Mouse (Mus musculus): ENCODE measurements around the gene P4hb. TPM values are rescaled to one million over a fixed set of nuclear protein-coding genes. Genes with fewer than 3 reads are reported as not detected.

P4hb gene
- polyA plus RNA-seq, 1 experiment from 2014 or later: 492 TPM

GRCm38 (mm10) chr11:120581490-120582267, 8.6 kb upstream of the P4hb start, which contains the start of gene Arhgdia:
Arhgdia (minus strand) TSS chr11:120581624.
- Histone ChIP-seq H3K9ac (ENCODE audit: low read length) (peak within 1 kb of the TSS; percentile 96), H3K4me3 (ENCODE audit: low read depth, low read length) (peak within 1 kb of the TSS; percentile 100), H3K9me3 (ENCODE audit: control insufficient read depth, low read length) (no peaks in the 10 kb centered on the region; the same call in 1 of the 2 replicates), H3K4me2 (peak within 1 kb of the TSS; percentile 96), H3K27me3 (ENCODE audit: control insufficient read depth, insufficient read depth, low read length) (no peaks in the 10 kb centered on the region), H3K36me3 (ENCODE audit: control insufficient read depth, insufficient read depth, low read length) (peaks cover 31% of the 10 kb centered on the region), H3K27ac (ENCODE audit: low read depth, low read length) (peak within 1 kb of the TSS; percentile 91), H3K4me1 (ENCODE audit: control insufficient read depth, insufficient read depth, low read length) (peaks cover 22% of the 10 kb centered on the region)
- ATAC-seq (ENCODE audit: low FRiP score) (peak; percentile 67), DNase-seq (ENCODE audit: low spot score, missing footprints) (peak; percentile 99)
- 5% methylated on average over 62 of the region's 75 CpGs for WGBS

- Histone ChIP-seq H3K4me2 (peak overlapping the region; percentile 96), H3K27ac (ENCODE audit: low read depth, low read length) (peak overlapping the region; percentile 91), H3K4me1 (ENCODE audit: control insufficient read depth, insufficient read depth, low read length) (peaks cover 22% of the 10 kb centered on the region), H3K4me3 (ENCODE audit: low read depth, low read length) (peak overlapping the region; percentile 100), H3K9ac (ENCODE audit: low read length) (peak overlapping the region; percentile 96), H3K36me3 (ENCODE audit: control insufficient read depth, insufficient read depth, low read length) (peaks cover 29% of the 10 kb centered on the region), H3K27me3 (ENCODE audit: control insufficient read depth, insufficient read depth, low read length) (no peaks in the 10 kb centered on the region), H3K9me3 (ENCODE audit: control insufficient read depth, low read length) (no peaks in the 10 kb centered on the region; the same call in 1 of the 2 replicates)
- ATAC-seq (ENCODE audit: low FRiP score) (peak; percentile 25; the same call in 1 of the 2 replicates), DNase-seq (ENCODE audit: low spot score, missing footprints) (peak; percentile 93)
- under 1% methylated on average over 33 of the region's 44 CpGs for WGBS
Observed at GRCm38 (mm10) chr11:120580871-120581331, 7.8 kb upstream of the P4hb start.

GRCm38 (mm10) chr11:120580190-120580589, 7.1 kb upstream of the P4hb start:
- Histone ChIP-seq H3K4me3 (ENCODE audit: low read depth, low read length) (peak overlapping the region; percentile 100), H3K4me2 (peak overlapping the region; percentile 96), H3K36me3 (ENCODE audit: control insufficient read depth, insufficient read depth, low read length) (peaks cover 25% of the 10 kb centered on the region), H3K9ac (ENCODE audit: low read length) (peak overlapping the region; percentile 96), H3K27ac (ENCODE audit: low read depth, low read length) (no peak overlapping the region), H3K9me3 (ENCODE audit: control insufficient read depth, low read length) (no peaks in the 10 kb centered on the region; the same call in 1 of the 2 replicates), H3K4me1 (ENCODE audit: control insufficient read depth, insufficient read depth, low read length) (peaks cover 22% of the 10 kb centered on the region), H3K27me3 (ENCODE audit: control insufficient read depth, insufficient read depth, low read length) (no peaks in the 10 kb centered on the region)
- DNase-seq (ENCODE audit: low spot score, missing footprints): no peak
- no peak for ATAC-seq (ENCODE audit: low FRiP score)
- 65% methylated on average over 7 of the region's 7 CpGs for WGBS

- no peak for ATAC-seq (ENCODE audit: low FRiP score)
- peak overlapping the region; percentile 100 for H3K4me3 ChIP-seq (ENCODE audit: low read depth, low read length)
- H3K4me1 ChIP-seq (ENCODE audit: control insufficient read depth, insufficient read depth, low read length): peaks cover 22% of the 10 kb centered on the region
- no peaks in the 10 kb centered on the region for H3K27me3 ChIP-seq (ENCODE audit: control insufficient read depth, insufficient read depth, low read length)
- no peak overlapping the region; the same call in 1 of the 2 replicates for H3K27ac ChIP-seq (ENCODE audit: low read depth, low read length)
- H3K9me3 ChIP-seq (ENCODE audit: control insufficient read depth, low read length): no peaks in the 10 kb centered on the region; the same call in 1 of the 2 replicates
- WGBS: 68% methylated on average over 15 of the region's 15 CpGs
- H3K36me3 ChIP-seq (ENCODE audit: control insufficient read depth, insufficient read depth, low read length): peaks cover 24% of the 10 kb centered on the region
- H3K4me2 ChIP-seq: peak overlapping the region; percentile 96
- H3K9ac ChIP-seq (ENCODE audit: low read length): peak overlapping the region; percentile 96
- DNase-seq (ENCODE audit: low spot score, missing footprints): peak; percentile 99
Observed at GRCm38 (mm10) chr11:120579316-120580107, 6.5 kb upstream of the P4hb start.

GRCm38 (mm10) chr11:120578694-120579243, 5.7 kb upstream of the P4hb start:
- Histone ChIP-seq H3K36me3 (ENCODE audit: control insufficient read depth, insufficient read depth, low read length) (peaks cover 24% of the 10 kb centered on the region), H3K4me1 (ENCODE audit: control insufficient read depth, insufficient read depth, low read length) (peaks cover 26% of the 10 kb centered on the region), H3K4me2 (no peak overlapping the region), H3K27ac (ENCODE audit: low read depth, low read length) (no peak overlapping the region), H3K9me3 (ENCODE audit: control insufficient read depth, low read length) (no peaks in the 10 kb centered on the region; the same call in 1 of the 2 replicates), H3K4me3 (ENCODE audit: low read depth, low read length) (no peak overlapping the region; the same call in 1 of the 2 replicates), H3K9ac (ENCODE audit: low read length) (no peak overlapping the region), H3K27me3 (ENCODE audit: control insufficient read depth, insufficient read depth, low read length) (no peaks in the 10 kb centered on the region)
- ATAC-seq (ENCODE audit: low FRiP score) (no peak), DNase-seq (ENCODE audit: low spot score, missing footprints) (no peak)
- WGBS: 88% methylated on average over 11 of the region's 11 CpGs

- Histone ChIP-seq H3K4me2 (no peak overlapping the region), H3K27ac (ENCODE audit: low read depth, low read length) (no peak overlapping the region), H3K4me1 (ENCODE audit: control insufficient read depth, insufficient read depth, low read length) (peaks cover 26% of the 10 kb centered on the region), H3K27me3 (ENCODE audit: control insufficient read depth, insufficient read depth, low read length) (no peaks in the 10 kb centered on the region), H3K4me3 (ENCODE audit: low read depth, low read length) (no peak overlapping the region), H3K36me3 (ENCODE audit: control insufficient read depth, insufficient read depth, low read length) (peaks cover 22% of the 10 kb centered on the region), H3K9me3 (ENCODE audit: control insufficient read depth, low read length) (no peaks in the 10 kb centered on the region), H3K9ac (ENCODE audit: low read length) (no peak overlapping the region)
- ATAC-seq (ENCODE audit: low FRiP score): no peak
- WGBS: 93% methylated on average over 10 of the region's 10 CpGs
- no peak for DNase-seq (ENCODE audit: low spot score, missing footprints)
Observed at GRCm38 (mm10) chr11:120578024-120578693, 5.1 kb upstream of the P4hb start.

GRCm38 (mm10) chr11:120577211-120578023, 4.4 kb upstream of the P4hb start:
- 77% methylated on average over 7 of the region's 7 CpGs for WGBS
- Histone ChIP-seq H3K9ac (ENCODE audit: low read length) (no peak overlapping the region), H3K36me3 (ENCODE audit: control insufficient read depth, insufficient read depth, low read length) (peaks cover 22% of the 10 kb centered on the region), H3K27me3 (ENCODE audit: control insufficient read depth, insufficient read depth, low read length) (no peaks in the 10 kb centered on the region), H3K4me1 (ENCODE audit: control insufficient read depth, insufficient read depth, low read length) (peaks cover 26% of the 10 kb centered on the region), H3K9me3 (ENCODE audit: control insufficient read depth, low read length) (no peaks in the 10 kb centered on the region), H3K4me2 (no peak overlapping the region), H3K27ac (ENCODE audit: low read depth, low read length) (no peak overlapping the region), H3K4me3 (ENCODE audit: low read depth, low read length) (no peak overlapping the region)
- DNase-seq (ENCODE audit: low spot score, missing footprints): no peak
- ATAC-seq (ENCODE audit: low FRiP score): no peak
